Mouse (Mus musculus) brain, adult 2 months (tissue): ENCODE measurements around the gene Acss1.

Source experiments
- DNase-seq: peaks from one replicate; pipeline ENCODE4 v3.0.0; 2011; ENCODE audit warnings: low read depth, low spot score

Gene Acss1

GRCm38 (mm10) chr2:150667820-150668766 lies at the start of gene Acss1:
Gene Acss1 (minus strand): TSS chr2:150668500.
- peak; percentile 45 for DNase-seq

DNA sequence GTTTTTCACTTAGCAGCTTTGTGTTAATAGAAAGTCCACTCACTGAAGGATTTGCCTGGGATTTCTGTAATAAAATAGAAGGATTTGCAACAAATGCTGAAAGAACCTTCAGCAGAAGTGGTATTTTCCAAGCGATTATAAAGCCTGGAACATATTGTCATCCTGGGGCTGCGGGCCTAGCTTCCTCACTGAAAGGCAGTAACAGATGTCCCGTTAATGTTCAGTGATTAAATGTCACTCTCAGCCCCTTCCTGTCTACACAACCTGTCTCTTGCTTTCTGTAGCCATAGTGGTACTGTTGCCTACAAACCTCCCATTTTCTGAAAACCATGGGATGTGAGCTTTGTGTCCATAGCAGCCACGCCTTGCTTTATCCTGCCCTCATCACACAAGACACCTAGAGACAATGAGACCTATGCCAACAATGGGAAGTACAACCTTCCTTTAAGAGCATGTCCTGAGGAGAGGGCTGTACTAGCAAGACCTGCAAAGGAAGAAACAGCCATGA lies 43.9 kb upstream of the Acss1 start:
- peak; percentile 12 for DNase-seq

- no peak for DNase-seq
These were observed 23.3 kb upstream of the Acss1 start for GRCm38 (mm10) chr2:150691481-150692170.

DNA sequence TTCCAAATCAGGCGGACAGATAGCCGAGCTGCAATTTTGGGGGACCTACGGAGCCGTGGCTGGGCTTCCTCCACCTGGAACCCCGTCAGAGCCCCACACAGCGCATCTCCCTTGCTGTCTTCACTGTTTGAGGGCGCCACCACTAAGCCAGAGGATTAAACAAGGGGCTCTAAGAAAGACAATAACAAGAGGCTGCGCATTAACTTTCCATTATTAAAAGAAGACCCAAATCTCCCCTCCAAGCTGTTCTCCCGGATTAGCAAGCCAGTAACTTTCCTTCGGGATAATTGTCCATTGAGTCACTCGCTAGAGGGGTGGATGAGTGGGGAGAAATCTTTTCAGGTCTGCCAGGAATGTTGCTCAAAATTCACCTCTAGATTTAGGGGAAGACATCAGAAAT lies 21.9 kb upstream of the Acss1 start:
- DNase-seq = no peak

DNA sequence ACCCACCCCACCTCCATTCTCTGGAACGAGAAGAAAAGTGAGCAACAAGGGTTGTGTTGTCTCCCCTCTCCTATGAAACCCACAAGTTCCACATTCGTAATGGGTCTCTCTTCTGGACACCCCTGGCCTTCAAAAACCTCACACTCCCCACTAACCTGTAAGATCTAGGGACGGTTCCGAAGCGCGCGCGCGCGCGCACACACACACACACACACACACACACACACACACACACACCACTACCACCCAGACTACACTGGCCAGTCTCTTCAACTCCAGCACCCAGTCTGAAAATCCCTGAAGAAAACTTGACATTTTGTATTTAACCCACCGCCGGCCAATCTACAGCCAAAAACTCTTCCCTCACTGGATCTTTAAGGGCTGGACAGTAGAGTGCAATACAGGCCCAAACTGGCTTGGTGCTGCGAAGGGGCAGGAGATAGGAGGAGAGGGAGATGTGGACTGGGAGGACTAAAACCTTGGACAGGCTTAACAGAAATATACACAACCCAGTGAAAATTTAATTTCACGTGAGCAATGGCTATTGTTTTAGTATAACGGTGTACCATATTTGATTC lies 21.0 kb upstream of the Acss1 start, which contains the start of gene Vsx1:
TSS of gene Vsx1 (minus strand) at position 138 of the 578 bp plus-strand sequence.
- no peak for DNase-seq

DNA sequence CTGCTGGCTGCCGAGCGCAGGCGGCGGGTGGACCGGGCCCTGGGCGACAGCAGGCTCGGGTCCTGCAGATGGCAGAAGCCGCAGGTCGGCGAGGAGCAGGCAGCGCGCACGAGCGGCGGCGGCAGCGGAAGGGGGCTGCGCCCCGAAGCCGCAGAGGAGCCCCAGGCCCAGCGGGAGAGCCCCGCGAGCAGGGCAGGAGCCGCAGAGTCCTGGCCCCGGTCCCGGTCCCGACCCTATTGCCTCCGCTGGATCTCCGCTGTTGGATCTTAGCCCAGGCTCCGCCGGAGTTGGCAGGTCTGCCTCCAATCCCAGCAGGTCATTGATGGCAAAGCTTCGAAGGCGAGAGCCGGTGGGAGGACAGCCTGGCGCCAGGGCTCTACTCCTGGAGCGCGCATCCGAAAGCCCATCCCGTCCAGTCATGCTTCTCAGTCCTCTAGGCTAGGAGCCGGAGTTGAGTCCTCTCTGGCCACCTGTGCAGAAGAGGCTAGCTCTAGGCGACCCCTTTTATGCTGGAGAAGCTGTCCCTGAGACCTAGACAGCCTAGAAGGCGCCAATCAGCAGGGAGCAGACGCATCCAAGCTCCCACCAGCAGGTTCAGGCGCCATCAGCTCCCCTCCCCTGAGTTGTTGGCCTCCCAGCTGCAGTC lies 20.4 kb upstream of the Acss1 start:
- peak; percentile 47 for DNase-seq

GRCm38 (mm10) chr2:150687871-150688540 lies 19.7 kb upstream of the Acss1 start:
- no peak for DNase-seq

- no peak for DNase-seq
These were observed 17.1 kb upstream of the Acss1 start for GRCm38 (mm10) chr2:150685389-150685788.

DNA sequence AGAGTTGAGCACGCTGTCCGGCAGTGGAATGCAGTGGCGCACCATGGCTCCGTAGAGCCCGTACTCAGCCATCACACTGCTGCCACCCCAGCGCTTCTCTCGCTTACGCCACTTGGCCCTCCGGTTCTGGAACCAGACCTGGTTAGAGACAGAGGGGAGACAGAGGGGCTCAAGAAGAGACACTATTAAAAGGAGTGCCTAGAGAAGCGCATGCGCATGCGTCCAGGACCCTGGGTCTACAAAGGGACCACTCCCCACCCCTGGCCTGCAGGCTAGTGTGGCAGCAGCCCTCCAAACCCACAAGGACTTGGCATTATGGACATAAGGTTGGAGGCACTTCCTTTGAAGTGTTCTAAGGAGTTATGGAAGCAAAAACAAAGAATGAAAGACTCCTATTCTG lies 16.2 kb upstream of the Acss1 start:
- DNase-seq = no peak

DNA sequence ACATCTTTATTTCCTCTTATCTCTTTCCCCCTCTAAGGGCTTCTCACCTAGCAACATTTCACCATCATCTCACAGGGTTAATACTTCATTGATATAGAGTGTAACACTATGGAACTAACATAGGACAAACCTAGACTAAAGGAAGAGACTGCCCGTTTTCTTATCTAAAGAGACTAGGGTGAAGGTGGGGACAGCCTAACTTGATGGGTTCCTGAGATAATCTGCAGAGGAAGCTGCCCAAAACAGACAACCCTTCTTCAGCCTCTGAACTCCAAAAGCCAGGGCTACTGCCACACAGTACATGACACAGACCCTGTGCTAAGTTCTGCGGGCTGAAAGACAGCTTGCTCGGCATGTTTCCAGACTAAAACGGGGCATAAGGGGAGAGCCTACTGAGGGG lies 13.3 kb upstream of the Acss1 start:
- no peak for DNase-seq

DNA sequence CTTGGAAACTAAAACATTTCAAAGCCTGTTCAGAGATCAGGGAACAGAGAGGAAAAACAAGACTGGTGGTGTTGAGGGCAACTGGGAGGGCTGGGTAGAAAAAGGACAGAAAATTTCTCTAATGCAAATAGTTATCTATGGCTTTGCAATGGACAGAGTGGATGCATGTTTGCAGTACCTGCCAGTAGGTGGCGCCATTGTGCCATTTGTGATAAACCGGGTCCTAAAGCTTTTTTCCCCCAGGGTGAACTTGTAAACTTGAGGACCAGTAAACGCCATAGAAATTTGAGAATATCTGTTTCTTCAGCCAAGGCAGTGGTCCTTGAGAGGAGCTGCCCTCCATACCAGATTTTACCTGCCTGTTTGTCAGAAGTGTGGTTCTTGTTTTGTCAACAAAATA lies 10.1 kb upstream of the Acss1 start:
- peak; percentile 70 for DNase-seq

DNA sequence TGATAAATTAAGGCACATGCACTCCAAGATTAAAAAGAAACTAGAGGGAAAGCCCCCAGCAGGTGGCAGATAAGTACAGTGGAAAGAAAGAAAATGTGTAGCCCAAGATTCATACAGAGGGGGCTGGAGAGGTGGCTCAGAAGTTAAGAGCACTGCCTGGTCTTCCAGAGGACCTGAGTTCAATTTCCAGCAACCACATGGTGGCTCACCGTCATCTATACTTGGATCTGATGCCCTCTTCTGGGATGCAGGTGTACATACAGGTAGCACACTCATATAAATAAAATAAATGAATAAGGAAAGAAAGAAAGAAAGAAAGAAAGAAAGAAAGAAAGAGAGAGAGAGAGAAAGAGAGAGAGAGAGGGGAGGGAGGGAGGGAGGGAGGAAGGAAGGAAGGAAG lies 7.2 kb upstream of the Acss1 start:
- no peak for DNase-seq

DNA sequence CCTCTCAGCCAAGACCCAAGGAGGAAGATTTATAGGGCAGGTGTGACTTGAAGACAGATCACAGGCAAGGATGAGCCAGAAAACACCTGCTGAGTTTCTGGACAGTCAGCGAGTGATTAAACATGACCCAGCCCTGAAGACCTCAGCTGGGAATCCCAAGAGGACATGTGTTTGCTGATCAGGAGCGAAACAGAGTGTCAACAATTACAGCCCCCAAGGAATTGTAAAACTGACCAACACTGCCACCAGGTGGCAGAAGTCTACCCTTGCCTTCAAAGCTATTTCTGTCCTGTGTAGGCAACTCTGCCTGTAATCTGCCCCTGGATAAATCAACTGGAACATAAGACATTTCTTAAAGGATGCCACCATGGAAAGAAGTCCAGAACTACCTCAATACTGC lies 6.6 kb upstream of the Acss1 start:
- DNase-seq = peak; percentile 80

GRCm38 (mm10) chr2:150673929-150674328 lies 5.6 kb upstream of the Acss1 start:
- DNase-seq = no peak

DNA sequence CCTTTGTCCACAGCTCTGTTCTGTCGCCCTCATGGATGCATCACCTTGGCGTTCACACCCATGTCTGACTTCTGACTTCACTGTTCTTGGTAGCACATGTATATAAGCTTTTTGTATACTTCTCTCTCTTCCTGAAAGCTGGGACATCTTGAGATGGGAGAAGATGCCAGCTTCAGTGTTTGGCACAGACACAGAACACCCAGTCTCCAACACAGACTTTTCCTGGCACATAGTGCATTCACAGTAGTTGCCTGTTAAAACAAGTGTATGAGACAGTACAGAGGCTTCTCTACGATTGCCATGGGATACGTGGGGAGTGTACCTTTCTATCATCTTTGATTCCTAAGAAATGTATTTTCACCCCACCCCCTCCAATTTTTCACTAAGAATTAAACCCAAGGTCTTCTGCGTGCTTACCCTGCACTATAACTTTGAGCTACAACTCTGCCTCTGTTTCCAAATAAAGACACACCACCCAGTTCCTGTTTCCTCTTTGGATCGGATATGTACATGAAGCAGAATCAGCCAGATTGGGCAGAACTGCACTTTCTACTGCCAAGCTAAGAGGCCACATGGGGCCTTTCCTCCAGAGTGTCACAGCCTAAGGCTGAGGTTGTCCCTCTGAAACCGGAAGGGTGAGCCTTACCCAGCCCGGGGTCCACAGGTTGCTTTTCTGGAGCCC lies 3.5 kb upstream of the Acss1 start:
- peak; percentile 77 for DNase-seq

GRCm38 (mm10) chr2:150670926-150671325 lies 2.6 kb upstream of the Acss1 start:
- no peak for DNase-seq

DNA sequence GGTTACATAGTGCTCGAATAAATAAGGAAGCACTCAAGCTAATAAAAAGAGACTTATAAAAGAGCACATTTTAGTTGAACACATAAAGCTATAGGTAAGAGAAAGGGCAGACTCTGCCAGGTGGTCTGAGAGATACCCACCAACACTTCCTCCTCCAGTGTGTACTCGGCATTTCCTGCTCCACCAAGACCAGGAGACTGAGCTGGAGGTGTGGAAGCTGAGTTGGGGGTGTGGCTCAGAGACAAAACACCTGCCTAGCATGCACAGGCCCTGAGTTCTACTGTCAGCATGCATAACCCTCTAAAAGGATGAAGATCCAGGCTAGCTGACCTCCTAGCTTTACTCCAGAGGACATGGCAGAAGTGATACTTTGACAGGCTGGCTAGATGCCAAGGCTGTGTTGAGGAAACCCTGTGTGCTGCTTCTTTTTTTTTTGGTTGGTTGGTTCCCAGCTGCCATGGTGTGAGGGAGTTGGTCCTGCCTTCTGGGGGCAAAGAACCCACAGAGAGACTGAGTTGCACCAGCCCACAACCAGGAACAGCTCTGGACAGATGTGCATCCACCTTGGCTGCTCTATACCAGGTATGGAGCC lies 1.2 kb upstream of the Acss1 start:
- DNase-seq = peak; percentile 40

DNA sequence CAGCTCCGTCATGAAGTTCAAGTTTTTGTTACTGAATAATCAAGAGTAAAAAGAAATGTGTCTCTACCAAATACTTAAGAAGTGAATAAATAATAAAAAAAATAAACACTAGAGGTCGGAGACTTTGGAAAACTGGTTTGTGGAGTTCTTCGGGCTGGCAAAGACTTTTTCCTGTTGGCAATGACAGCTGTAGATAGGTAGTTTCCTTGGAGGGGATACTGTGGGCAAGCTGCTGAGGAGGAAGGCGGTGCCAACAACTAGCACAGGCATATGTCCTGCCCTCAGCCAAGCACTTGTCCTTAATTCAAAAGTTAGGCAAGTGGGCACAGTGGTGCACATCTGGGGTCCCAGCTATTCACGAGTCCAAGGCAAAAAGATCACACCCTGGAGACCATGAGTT lies 656 bp upstream of the Acss1 start:
- DNase-seq = no peak

GRCm38 (mm10) chr2:150667065-150667819 lies 1.1 kb downstream of the Acss1 start:
- no peak for DNase-seq

GRCm38 (mm10) chr2:150666723-150667064 lies 1.6 kb downstream of the Acss1 start:
- DNase-seq = no peak
